Mouse (Mus musculus): ENCODE measurements around the gene A4galt. TPM values are rescaled to one million over a fixed set of nuclear protein-coding genes. Genes with fewer than 3 reads are reported as not detected.
A peak's percentile ranks its signal among the peaks of the same experiment; 100 is the strongest.

Gene A4galt
- polyA plus RNA-seq, 1 experiment from 2014 or later = 2.3 TPM

- Histone ChIP-seq H3K27ac (ENCODE audit: low read length) (no peak overlapping the region), H3K4me1 (replicated peaks; ENCODE audit: control insufficient read depth, insufficient read depth, low read length) (peaks cover 6% of the 10 kb centered on the region; the same call in 1 of the 2 replicates), H3K27me3 (ENCODE audit: control insufficient read depth, insufficient read depth, low read depth, low read length) (no peaks in the 10 kb centered on the region), H3K9me3 (ENCODE audit: control insufficient read depth, low read length) (no peaks in the 10 kb centered on the region), H3K4me2 (ENCODE audit: low read depth, low read length) (no peak overlapping the region), H3K36me3 (ENCODE audit: control insufficient read depth, insufficient read depth, low read length) (no peaks in the 10 kb centered on the region), H3K4me3 (ENCODE audit: low read length) (no peak overlapping the region), H3K9ac (ENCODE audit: low read length) (no peak overlapping the region)
- ATAC-seq (ENCODE audit: low read depth) = no peak
- WGBS = 39% methylated on average over 4 of the region's 4 CpGs
Measured at GRCm38 (mm10) chr15:83202412-83202811, 49.2 kb downstream of the A4galt start.

GRCm38 (mm10) chr15:83193413-83193812, 58.2 kb downstream of the A4galt start:
- H3K9ac ChIP-seq (ENCODE audit: low read length) = no peak overlapping the region
- no peaks in the 10 kb centered on the region for H3K36me3 ChIP-seq (ENCODE audit: control insufficient read depth, insufficient read depth, low read length)
- H3K4me2 ChIP-seq (ENCODE audit: low read depth, low read length) = no peak overlapping the region
- H3K4me1 ChIP-seq (replicated peaks; ENCODE audit: control insufficient read depth, insufficient read depth, low read length) = no peaks in the 10 kb centered on the region
- H3K9me3 ChIP-seq (ENCODE audit: control insufficient read depth, low read length) = peaks cover 4% of the 10 kb centered on the region; the same call in 1 of the 2 replicates
- no peak for ATAC-seq (ENCODE audit: low read depth)
- no peaks in the 10 kb centered on the region for H3K27me3 ChIP-seq (ENCODE audit: control insufficient read depth, insufficient read depth, low read depth, low read length)
- WGBS = 93% methylated on average over 4 of the region's 4 CpGs
- no peak overlapping the region for H3K4me3 ChIP-seq (ENCODE audit: low read length)
- no peak overlapping the region for H3K27ac ChIP-seq (ENCODE audit: low read length)

- Histone ChIP-seq H3K4me3 (ENCODE audit: low read length) (no peak overlapping the region), H3K4me1 (replicated peaks; ENCODE audit: control insufficient read depth, insufficient read depth, low read length) (no peaks in the 10 kb centered on the region; the same call in 1 of the 2 replicates), H3K27ac (ENCODE audit: low read length) (no peak overlapping the region), H3K9me3 (ENCODE audit: control insufficient read depth, low read length) (no peaks in the 10 kb centered on the region), H3K36me3 (ENCODE audit: control insufficient read depth, insufficient read depth, low read length) (no peaks in the 10 kb centered on the region), H3K9ac (ENCODE audit: low read length) (no peak overlapping the region), H3K27me3 (ENCODE audit: control insufficient read depth, insufficient read depth, low read depth, low read length) (no peaks in the 10 kb centered on the region), H3K4me2 (ENCODE audit: low read depth, low read length) (no peak overlapping the region)
- no peak for ATAC-seq (ENCODE audit: low read depth)
- 53% methylated on average over 5 of the region's 5 CpGs for WGBS
Measured at GRCm38 (mm10) chr15:83182351-83182750, 69.2 kb downstream of the A4galt start.

- Histone ChIP-seq H3K27me3 (ENCODE audit: control insufficient read depth, insufficient read depth, low read depth, low read length) (no peaks in the 10 kb centered on the region), H3K9me3 (ENCODE audit: control insufficient read depth, low read length) (no peaks in the 10 kb centered on the region), H3K27ac (ENCODE audit: low read length) (no peak overlapping the region), H3K36me3 (ENCODE audit: control insufficient read depth, insufficient read depth, low read length) (no peaks in the 10 kb centered on the region), H3K9ac (ENCODE audit: low read length) (no peak overlapping the region), H3K4me1 (replicated peaks; ENCODE audit: control insufficient read depth, insufficient read depth, low read length) (no peaks in the 10 kb centered on the region; the same call in 1 of the 2 replicates), H3K4me2 (ENCODE audit: low read depth, low read length) (no peak overlapping the region), H3K4me3 (ENCODE audit: low read length) (no peak overlapping the region)
- WGBS = 25% methylated on average over 4 of the region's 4 CpGs
- peak; percentile 43; the same call in 1 of the 2 replicates for ATAC-seq (ENCODE audit: low read depth)
Measured at GRCm38 (mm10) chr15:83181800-83182330, 69.7 kb downstream of the A4galt start.

GRCm38 (mm10) chr15:83180004-83180403, 71.6 kb downstream of the A4galt start:
- H3K27ac ChIP-seq (ENCODE audit: low read length) = no peak overlapping the region
- H3K4me1 ChIP-seq (replicated peaks; ENCODE audit: control insufficient read depth, insufficient read depth, low read length) = no peaks in the 10 kb centered on the region; the same call in 1 of the 2 replicates
- H3K27me3 ChIP-seq (ENCODE audit: control insufficient read depth, insufficient read depth, low read depth, low read length) = no peaks in the 10 kb centered on the region
- H3K4me3 ChIP-seq (ENCODE audit: low read length) = no peak overlapping the region
- H3K9me3 ChIP-seq (ENCODE audit: control insufficient read depth, low read length) = no peaks in the 10 kb centered on the region
- no peaks in the 10 kb centered on the region for H3K36me3 ChIP-seq (ENCODE audit: control insufficient read depth, insufficient read depth, low read length)
- no peak for ATAC-seq (ENCODE audit: low read depth)
- no peak overlapping the region for H3K9ac ChIP-seq (ENCODE audit: low read length)
- 80% methylated on average over 6 of the region's 6 CpGs for WGBS
- H3K4me2 ChIP-seq (ENCODE audit: low read depth, low read length) = no peak overlapping the region

Other genes starting within 250 kb of the A4galt start
- 4.3 and 4.7 TPM in 2 replicates for gene Nfam1, start 218.5 kb downstream of the A4galt start, polyA plus RNA-seq (2015; fragmentation: Nextera tagmentation; extraction: Ambion mirVana)
- gene Serhl, start 162.3 kb downstream of the A4galt start, polyA plus RNA-seq (2015; fragmentation: Nextera tagmentation; extraction: Ambion mirVana) = 69.4 and 70.8 TPM in 2 replicates
- gene Rrp7a, start 129.0 kb downstream of the A4galt start, polyA plus RNA-seq (2015; fragmentation: Nextera tagmentation; extraction: Ambion mirVana) = 62.9 and 66.2 TPM in 2 replicates
- gene Poldip3, start 102.4 kb downstream of the A4galt start, polyA plus RNA-seq (2015; fragmentation: Nextera tagmentation; extraction: Ambion mirVana) = 137 TPM in 2 replicates
- 184 and 192 TPM in 2 replicates for gene Cyb5r3, start 79.2 kb downstream of the A4galt start, polyA plus RNA-seq (2015; fragmentation: Nextera tagmentation; extraction: Ambion mirVana)
- gene Arfgap3, start 98.5 kb upstream of the A4galt start, polyA plus RNA-seq (2015; fragmentation: Nextera tagmentation; extraction: Ambion mirVana) = 43.8 and 45.8 TPM in 2 replicates
- 71.4 and 73.6 TPM in 2 replicates for gene Pacsin2, start 212.8 kb upstream of the A4galt start, polyA plus RNA-seq (2015; fragmentation: Nextera tagmentation; extraction: Ambion mirVana)